Mouse (Mus musculus) erythroblast, embryonic 14.5 days (primary cell): ENCODE measurements around the gene Zfp280b.

Experiments used
- GATA1 ChIP-seq: IDR thresholded peaks from 2 replicates; pipeline ENCODE4 v1.6.1; 2012; ENCODE audit warnings: low read length, inconsistent platforms, mixed read lengths
- TAL1 ChIP-seq: IDR thresholded peaks from 3 replicates; pipeline ENCODE4 v1.6.1; 2012; ENCODE audit warnings: low read length, inconsistent platforms, mixed read lengths

- TF ChIP-seq TAL1 = no peak
- no peak for TF ChIP-seq GATA1
These were observed 38.7 kb upstream of the Zfp280b start for GRCm38 (mm10) chr10:75993616-75994240.
